Mouse (Mus musculus) cerebral cortex, adult 2 months (tissue): Measurements from ENCODE around the gene Pfn1.

Experiments
- WGBS: fragments of 180-500 bp; shearing (Covaris S2); methylation state at CpG from one replicate; pipeline ENCODE4 v1.1.7; 2018; 5-methylcytosine and 5-hydroxymethylcytosine counted together

The Pfn1 gene

GRCm38 (mm10) chr11:70674501-70674900, 20.1 kb upstream of the Pfn1 start:
- 62% methylated on average over 11 of the region's 11 CpGs for WGBS

- WGBS: 63% methylated on average over 6 of the region's 6 CpGs
Measured at GRCm38 (mm10) chr11:70674014-70674413, 19.6 kb upstream of the Pfn1 start.

DNA sequence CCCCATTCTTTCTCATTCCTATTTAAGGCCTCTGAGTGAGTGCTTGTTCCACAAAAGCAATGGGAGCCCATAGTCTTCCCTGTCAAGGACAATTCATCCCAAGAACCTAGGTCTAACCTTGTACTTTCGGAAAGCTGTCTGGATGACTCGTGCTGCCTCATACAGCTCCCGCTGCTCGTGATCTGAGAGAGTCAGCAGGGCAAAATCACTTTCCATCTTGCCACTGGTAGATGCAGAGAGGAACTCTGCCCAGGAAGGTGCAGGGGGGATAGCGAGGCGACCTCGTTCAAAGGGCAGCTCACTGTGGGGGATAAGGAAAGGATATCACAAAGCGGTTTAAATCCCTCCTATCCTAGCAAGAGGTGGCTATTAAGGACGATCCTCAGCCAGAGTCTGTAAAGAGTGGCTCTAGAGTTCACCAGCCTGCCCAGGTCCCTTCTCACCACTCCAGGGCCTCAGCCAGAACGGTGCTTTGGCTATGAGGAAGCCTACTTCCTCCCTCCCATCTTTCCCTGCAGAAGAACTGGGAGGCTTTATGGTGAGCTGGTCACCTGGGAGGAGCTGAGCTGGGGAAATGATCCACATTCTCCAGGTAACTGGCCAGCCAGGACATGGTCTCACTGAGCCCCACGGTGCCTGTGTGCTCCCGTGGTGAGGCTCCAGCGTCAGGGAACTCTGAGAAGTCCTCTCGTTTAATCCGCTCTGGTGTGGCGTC, 17.0 kb upstream of the Pfn1 start:
- 81% methylated on average over 16 of the region's 16 CpGs for WGBS

GRCm38 (mm10) chr11:70670483-70670882, 16.0 kb upstream of the Pfn1 start:
- WGBS: 30% methylated on average over 14 of the region's 14 CpGs

GRCm38 (mm10) chr11:70669582-70670345, 15.3 kb upstream of the Pfn1 start:
- WGBS: under 1% methylated on average over 31 of the region's 31 CpGs

GRCm38 (mm10) chr11:70668771-70669505, 14.5 kb upstream of the Pfn1 start, which contains the start of gene Spag7:
Spag7 (minus strand) TSS chr11:70669416.
- under 1% methylated on average over 44 of the region's 44 CpGs for WGBS

DNA sequence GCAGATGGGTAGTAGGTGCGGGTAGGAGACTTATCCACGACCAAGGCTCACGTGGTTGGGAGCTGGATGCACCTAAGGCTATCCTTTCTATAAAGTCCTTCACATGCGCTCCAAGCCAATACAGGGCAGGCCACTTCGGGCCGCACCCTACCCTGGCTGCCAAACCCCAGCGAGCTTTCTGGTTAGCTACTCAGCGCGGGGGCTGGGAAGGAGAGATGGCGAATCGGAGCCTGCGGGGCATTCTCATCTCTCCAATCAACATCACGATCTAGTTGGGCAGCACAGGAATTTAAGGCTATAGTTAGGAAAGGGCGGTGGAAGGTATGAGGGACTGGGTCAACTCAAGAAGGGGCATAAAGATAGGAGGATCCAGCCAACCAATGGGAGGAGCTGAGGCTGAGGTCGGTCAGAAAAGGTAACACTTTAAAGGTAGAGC, 13.9 kb upstream of the Pfn1 start:
- WGBS: under 1% methylated on average over 15 of the region's 15 CpGs

DNA sequence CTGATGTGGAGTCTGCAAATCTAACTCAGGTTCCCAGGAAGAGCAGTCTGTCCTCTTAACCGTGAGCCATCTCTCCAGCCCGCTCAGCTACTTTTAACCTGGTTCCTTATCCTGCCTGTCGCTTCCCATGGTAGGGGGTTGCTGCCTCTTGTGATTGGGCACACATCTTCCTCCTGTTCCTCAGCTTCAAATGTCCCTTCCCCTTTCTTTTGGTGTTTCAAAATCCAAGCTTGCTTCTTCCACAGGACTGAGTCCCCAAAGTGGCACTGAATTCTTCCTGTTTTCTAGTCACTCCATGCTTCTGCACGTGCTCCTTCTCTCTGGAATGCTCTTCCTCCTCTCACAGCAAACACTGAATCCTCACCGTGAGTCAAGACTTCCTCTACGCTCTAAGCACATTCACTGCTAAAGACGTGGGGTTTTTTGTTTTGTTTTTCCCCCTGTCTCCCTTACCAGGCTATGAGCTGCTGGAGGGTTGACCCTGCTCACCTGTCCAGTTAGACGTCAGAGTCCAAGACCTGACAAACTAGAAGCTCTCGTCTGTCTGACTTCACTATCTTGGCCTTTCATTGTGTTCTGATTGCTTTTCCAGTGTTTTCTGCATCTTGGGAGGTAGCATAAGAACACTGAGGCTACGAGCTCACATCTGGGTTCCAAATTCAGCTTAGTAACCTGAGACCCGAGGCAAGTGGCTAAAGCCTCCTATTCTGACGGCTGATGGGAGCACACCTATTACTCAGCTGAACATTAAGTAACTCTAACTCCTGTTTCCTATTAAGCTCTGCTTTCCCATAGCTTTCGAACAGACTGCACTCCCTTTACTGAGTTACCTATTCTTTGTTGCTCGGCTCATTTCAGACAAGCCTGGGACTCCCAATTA, 13.1 kb upstream of the Pfn1 start:
- WGBS: 55% methylated on average over 14 of the region's 14 CpGs

DNA sequence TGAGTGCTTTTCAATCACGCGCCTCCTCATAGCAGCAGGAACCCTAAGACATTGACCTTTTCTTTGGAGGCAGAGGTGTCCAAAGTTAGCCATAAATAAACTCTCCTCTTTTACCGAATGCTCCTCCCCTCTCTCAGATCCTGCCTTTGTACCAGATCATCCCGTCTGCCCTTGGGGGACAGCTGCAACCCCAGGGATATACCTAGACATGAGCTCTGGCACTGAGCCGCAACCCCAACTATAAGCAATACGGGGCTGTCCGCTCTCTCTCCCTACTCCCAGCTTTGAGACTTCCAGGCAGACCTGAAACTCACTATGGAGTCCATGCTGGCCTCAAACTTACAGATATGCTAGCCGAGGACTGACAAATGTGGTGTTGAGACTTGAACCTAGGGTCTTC, 12.2 kb upstream of the Pfn1 start:
- WGBS: 93% methylated on average over 8 of the region's 8 CpGs

DNA sequence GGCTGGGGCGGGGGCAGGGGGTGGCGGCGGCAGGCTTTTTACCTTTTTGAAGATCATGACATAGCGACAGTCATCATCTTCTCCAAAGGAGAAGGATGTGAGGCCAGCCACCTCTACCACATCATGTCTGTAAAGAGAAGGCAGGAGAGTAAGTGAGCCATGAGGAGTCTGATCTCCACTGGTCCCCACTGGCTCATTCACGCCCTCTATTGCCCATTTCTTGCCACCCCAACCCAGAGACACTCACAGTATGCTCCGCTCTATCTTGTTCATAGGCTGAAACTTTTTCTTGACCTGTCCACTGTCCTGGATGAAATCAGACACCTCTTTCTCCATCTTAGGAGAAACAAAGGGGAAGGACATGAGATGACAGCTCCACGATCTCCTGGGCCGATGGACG, 10.3 kb upstream of the Pfn1 start:
- 93% methylated on average over 9 of the region's 9 CpGs for WGBS

- WGBS: 79% methylated on average over 6 of the region's 6 CpGs
Measured at GRCm38 (mm10) chr11:70663957-70664356, 9.5 kb upstream of the Pfn1 start.

GRCm38 (mm10) chr11:70663101-70663500, 8.7 kb upstream of the Pfn1 start:
- WGBS: 88% methylated on average over 8 of the region's 8 CpGs

DNA sequence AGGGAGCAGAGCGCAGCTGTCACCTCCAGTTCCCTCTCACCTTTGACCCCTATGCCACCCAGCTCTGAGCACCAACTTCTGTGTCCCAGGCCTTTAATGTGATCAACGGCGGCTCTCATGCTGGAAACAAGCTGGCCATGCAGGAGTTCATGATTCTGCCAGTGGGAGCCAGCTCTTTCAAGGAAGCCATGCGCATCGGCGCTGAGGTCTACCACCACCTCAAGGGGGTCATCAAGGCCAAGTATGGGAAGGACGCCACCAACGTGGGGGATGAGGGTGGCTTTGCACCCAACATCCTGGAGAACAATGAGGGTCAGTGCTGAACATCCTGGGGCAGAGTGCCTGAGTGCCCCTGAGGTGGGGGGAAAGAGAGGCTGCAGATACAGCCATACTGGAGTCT, 6.1 kb upstream of the Pfn1 start:
- 90% methylated on average over 8 of the region's 8 CpGs for WGBS

DNA sequence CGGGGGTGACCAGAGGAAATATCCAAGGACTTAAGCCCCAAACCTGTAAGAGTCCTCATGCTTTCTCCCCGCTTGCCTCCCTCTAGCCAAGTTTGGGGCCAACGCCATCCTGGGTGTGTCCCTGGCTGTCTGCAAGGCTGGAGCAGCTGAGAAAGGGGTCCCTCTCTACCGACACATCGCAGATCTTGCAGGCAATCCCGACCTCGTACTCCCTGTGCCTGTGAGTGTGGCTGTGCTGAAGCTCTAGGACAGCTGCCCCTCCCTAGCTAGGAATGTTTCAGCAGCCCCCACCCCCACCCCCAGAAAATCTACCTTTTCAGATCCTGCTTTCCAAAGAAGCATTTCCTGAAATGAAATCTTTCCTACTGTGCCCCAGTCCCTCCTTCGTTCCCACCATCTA, 4.5 kb upstream of the Pfn1 start:
- WGBS: 77% methylated on average over 8 of the region's 8 CpGs

DNA sequence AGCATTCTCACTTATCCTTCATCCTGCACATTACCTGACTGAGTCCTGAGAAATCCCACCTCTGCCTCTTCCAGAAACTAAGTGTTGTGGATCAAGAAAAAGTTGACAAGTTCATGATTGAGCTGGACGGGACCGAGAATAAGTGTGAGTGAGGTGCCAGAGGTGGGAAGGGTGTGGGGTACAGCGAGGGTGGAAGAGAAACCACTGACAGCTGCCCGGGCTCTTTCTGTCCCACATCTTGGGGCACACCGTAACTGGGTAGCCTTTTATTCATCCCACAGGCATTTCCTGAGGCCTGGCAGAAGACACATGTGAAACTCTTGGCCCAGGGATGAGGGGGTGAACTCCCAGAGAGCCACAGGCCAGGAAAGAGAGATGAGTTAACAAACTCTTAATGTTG, 4.1 kb upstream of the Pfn1 start:
- 92% methylated on average over 5 of the region's 5 CpGs for WGBS

DNA sequence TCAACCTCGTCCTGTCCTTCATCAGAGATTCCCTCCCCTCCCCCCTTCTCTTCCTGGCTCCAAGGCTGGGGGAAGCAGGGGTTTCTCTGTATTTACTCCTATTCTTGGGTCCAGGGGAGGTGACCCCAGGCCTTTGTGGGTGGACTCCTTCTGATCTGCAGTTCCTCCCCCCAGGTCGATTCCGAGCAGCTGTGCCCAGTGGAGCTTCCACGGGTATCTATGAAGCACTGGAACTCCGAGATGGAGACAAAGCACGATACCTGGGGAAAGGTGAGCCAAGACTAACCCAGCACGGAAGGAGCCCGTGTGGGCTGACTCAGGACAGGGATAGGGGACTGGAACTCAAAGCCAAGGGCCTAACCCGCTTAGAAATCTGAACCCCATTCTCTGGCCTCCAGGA, 3.5 kb upstream of the Pfn1 start:
- 73% methylated on average over 9 of the region's 9 CpGs for WGBS

DNA sequence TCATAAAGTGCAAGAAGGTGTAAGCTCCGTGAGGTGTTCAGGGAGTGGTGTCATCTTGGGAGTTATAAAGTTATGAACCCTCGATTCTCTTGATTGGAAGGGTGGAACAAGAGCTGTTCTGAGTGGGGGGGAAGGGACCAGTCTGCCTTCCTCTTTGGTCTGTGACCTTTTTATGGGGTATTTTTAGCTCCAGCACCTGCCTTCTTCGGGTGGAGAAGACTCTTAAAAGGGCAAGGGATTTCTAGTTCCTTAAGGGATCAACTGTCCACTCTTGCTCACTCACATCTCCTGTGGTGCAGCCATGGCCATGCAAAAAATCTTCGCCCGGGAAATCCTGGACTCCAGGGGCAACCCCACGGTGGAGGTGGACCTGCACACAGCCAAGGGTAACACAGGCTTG, 3.1 kb upstream of the Pfn1 start:
- 67% methylated on average over 6 of the region's 6 CpGs for WGBS

GRCm38 (mm10) chr11:70656964-70657363, 2.5 kb upstream of the Pfn1 start, which contains the start of gene Eno3:
Eno3 (plus strand) TSS chr11:70657202.
- WGBS: 52% methylated on average over 3 of the region's 3 CpGs

DNA sequence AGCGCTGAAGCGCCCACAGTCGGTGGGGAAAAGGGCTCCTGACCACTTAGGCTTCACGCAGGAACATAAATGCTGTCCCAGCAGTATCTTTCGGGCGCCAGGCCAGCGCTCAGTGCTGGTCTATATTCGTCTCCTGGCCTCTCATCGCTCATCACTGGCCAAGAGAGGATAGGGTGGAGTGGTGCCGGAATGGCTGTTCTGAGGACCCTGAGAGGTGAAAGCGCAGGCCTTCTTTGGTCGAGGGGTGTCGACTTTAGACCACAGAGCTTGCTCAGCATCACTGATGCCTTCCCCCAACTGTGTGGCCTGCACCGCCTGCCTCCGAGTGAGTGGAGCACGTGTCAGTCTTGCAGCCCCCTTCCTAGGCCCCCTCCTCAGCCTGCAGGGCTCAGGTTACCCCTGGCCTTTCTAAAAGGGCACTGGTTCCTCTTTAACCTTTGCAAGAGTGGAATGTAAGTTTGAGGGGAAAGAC, 2.0 kb upstream of the Pfn1 start:
- WGBS: 48% methylated on average over 16 of the region's 16 CpGs

- 3% methylated on average over 61 of the region's 61 CpGs for WGBS
Measured at GRCm38 (mm10) chr11:70655571-70656455, 1.4 kb upstream of the Pfn1 start.
